Mouse (Mus musculus): ENCODE measurements around the gene Cyp1a1. TPM values are rescaled to one million over a fixed set of nuclear protein-coding genes. Genes with fewer than 3 reads are reported as not detected.

Cyp1a1 gene
- total RNA-seq (2023) = not detected

DNA sequence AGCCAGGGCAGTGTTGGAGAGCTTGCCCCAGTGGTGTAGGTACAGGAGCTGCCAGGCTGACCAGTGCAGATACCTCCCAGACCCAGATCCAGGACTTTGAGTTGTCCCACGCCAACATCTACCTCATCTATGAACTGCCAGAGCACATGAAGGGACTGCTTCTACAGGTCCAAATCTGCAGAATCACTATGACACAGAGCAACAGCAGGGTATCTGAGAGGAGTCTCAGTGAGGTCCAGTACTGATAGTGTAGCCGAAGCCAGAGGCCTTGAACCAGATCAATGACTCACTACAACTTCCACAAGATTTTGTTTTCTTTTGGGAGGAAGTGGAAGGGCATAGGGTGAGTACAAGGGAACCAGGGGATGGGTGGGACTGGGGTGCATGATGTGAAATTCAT lies at the start of gene Cyp1a1:
TSS of gene Cyp1a1 (plus strand) at position 178 of the 400 bp plus-strand sequence.

DNA sequence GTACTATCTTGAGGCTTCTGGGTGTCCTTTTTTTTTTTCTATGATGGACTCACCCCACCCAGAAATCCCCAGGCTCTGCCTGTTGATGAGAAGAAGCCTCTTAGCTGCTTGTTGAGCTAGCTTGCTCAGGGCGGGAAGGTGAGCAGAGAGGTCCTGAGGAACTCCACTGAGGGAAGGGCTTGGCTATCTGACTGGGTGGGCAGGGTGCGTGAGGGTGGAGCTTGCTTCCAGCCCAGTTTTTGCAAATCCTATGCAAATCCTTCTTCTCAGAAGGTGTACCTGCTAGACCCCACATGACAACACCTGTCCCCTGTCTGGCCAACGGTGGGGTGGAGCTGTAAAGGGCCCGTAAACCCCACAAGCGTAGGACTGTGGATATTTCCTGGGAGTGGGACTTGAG lies 34.4 kb upstream of the Cyp1a1 start, which contains the start of gene Csk:
TSS of gene Csk (minus strand) at position 349 of the 400 bp plus-strand sequence.

DNA sequence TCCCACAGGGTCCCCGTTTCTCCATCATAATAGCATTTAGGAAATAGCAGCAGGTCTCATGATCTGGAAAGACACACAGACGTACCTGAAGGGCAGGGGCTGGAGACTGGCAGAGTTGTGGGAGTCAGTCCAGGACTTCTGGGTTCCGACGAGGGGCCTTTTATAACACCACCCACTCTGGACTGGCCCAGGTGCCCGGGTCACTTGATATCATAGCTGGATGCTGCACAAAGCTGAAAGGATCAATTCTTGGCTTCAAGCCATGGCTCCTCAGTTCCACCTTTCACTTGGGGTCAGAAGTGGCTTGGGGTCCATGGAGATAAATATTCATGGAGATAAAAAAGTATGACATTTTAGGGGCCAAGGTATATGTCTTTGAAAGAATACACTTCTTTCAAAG lies 4.2 kb upstream of the Cyp1a1 start, which contains the start of gene Cyp1a2:
TSS of gene Cyp1a2 (minus strand) at position 184 of the 400 bp plus-strand sequence.

DNA sequence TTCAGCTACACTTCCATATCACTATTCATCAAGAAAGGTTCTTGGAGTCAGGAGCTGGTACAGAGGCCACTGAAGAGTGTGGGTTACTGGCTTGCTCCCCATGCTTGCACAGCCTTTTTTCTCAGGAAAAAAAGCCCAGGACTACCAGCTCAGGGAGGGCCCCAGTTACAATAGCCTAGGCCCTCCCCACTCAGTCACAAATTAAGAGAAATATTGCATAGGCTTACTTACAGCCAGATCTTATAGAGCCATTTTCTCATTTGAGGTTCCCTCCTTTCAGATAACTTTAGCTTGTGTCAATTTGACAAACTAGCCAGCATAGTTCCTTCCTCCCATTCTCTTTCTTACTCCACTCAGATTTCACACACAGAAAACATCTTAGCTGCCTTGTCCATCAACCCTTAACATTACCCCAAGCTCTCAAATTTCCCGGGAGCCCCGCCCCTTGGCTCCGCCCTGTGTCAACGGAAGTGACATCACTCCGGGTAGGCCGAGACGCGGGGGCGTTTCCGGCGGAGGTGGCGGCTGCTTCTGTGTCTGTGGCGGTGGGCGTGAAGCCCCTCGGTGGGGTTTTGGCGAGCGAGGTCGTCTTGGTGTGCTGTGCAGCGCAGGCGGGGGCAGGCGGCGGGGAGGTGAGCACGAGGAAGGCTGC lies 20.5 kb downstream of the Cyp1a1 start, which contains the start of gene Edc3:
TSS of gene Edc3 (plus strand) at position 473 of the 652 bp plus-strand sequence.

Other genes starting within 250 kb of the Cyp1a1 start
- 10 to 100 TPM; 76.9 to 92.2 TPM for gene Ppcdc, start 247.8 kb upstream of the Cyp1a1 start, total RNA-seq (2023)
- gene Scamp5, start 219.9 kb upstream of the Cyp1a1 start, total RNA-seq (2023) = not detected
- gene Rpp25, start 183.9 kb upstream of the Cyp1a1 start, total RNA-seq (2023) = not detected
- gene Cox5a, start 166.7 kb upstream of the Cyp1a1 start, total RNA-seq (2023) = 100 to 1,000 TPM in 1 of 2 experiments, 10 to 100 TPM in 1; 97.3 to 115 TPM
- gene Fam219b, start 150.4 kb upstream of the Cyp1a1 start, total RNA-seq (2023) = 10 to 100 TPM; 14.0 to 22.5 TPM
- 10 to 100 TPM; 11.6 to 13.3 TPM for gene Mpi, start 135.2 kb upstream of the Cyp1a1 start, total RNA-seq (2023)
- gene Scamp2, start 127.0 kb upstream of the Cyp1a1 start, total RNA-seq (2023) = 100 to 1,000 TPM; 104 to 110 TPM
- 100 to 1,000 TPM in 1 of 2 experiments, 10 to 100 TPM in 1; 98.3 to 103 TPM for gene Ulk3, start 98.5 kb upstream of the Cyp1a1 start, total RNA-seq (2023)
- not detected for gene Cplx3, start 81.6 kb upstream of the Cyp1a1 start, total RNA-seq (2023)
- 1 to 10 TPM; 1.0 to 1.4 TPM for gene Lman1l, start 67.2 kb upstream of the Cyp1a1 start, total RNA-seq (2023)
- 100 to 1,000 TPM; 625 to 646 TPM for gene Csk, start 34.3 kb upstream of the Cyp1a1 start, total RNA-seq (2023)
- gene Cyp1a2, start 4.2 kb upstream of the Cyp1a1 start, total RNA-seq (2023) = not detected
- 10 to 100 TPM; 24.4 to 26.1 TPM for gene Edc3, start 20.6 kb downstream of the Cyp1a1 start, total RNA-seq (2023)
- gene Clk3, start 77.9 kb downstream of the Cyp1a1 start, total RNA-seq (2023) = 100 to 1,000 TPM; 209 to 212 TPM
- 100 to 1,000 TPM; 100 to 106 TPM for gene Arid3b, start 148.9 kb downstream of the Cyp1a1 start, total RNA-seq (2023)
- 10 to 100 TPM; 79.4 to 91.2 TPM for gene Ubl7, start 223.1 kb downstream of the Cyp1a1 start, total RNA-seq (2023)

Data from B cell, adult 67 days (primary cell).